ENCODE assay signal across 8 mouse cellular contexts in genomic region chr4:32800577-32801170, GRCm38 (mm10). TPM values are rescaled to one million over a fixed set of nuclear protein-coding genes. Genes with fewer than 3 reads are reported as not detected.
DNase-seq lines count a peak whose midpoint lies in the region; ATAC-seq and TF ChIP-seq lines count a peak whose summit lies in the region.

No protein-coding gene starts in this region.

- peak overlapping the region; percentile 77 for H3K4me2 ChIP-seq in heart, postnatal 0 days (ENCODE audit: low read depth, low read length)
- peak overlapping the region; percentile 77 for H3K4me2 ChIP-seq in midbrain, embryonic 12.5 days (replicated peaks)

- no peaks in the 10 kb centered on the region for H3K9me3 ChIP-seq in heart, postnatal 0 days (replicated peaks; ENCODE audit: control insufficient read depth, low read length)
- H3K9me3 ChIP-seq in midbrain, embryonic 12.5 days, result 0 out of 2 replicates have a peak, but pooled peaks cover 2% of the 10 kb centered on the region

- peaks cover 7% of the 10 kb centered on the region; the same call in 1 of the 2 replicates for H3K4me1 ChIP-seq in kidney, adult 2 months (ENCODE audit: control insufficient read depth, insufficient read depth, low read length)
- H3K4me1 ChIP-seq in heart, postnatal 0 days (ENCODE audit: control insufficient read depth, insufficient read depth), result 0 out of 2 replicates have a peak, but pooled peaks cover 4% of the 10 kb centered on the region
- H3K4me1 ChIP-seq in midbrain, embryonic 12.5 days, result peaks cover 10% of the 10 kb centered on the region

- H3K36me3 ChIP-seq in kidney, adult 2 months (ENCODE audit: control insufficient read depth, insufficient read depth, low read length), result no peaks in the 10 kb centered on the region
- 0 out of 2 replicates have a peak, but pooled peaks cover 7% of the 10 kb centered on the region for H3K36me3 ChIP-seq in heart, postnatal 0 days (replicated peaks; ENCODE audit: control insufficient read depth, insufficient read depth, low read length)
- H3K36me3 ChIP-seq in midbrain, embryonic 12.5 days, result peaks cover 6% of the 10 kb centered on the region

- no peaks in the 10 kb centered on the region for H3K27me3 ChIP-seq in kidney, adult 2 months (replicated peaks; ENCODE audit: control insufficient read depth, insufficient read depth, low read length)
- H3K27me3 ChIP-seq in heart, postnatal 0 days (ENCODE audit: control insufficient read depth, insufficient read depth, low read length), result no peaks in the 10 kb centered on the region
- no peaks in the 10 kb centered on the region for H3K27me3 ChIP-seq in midbrain, embryonic 12.5 days

- DNase-seq in kidney, adult 2 months, result peak; percentile 12
- DNase-seq in kidney, adult 18-20 months, result no peak
- peak; percentile 22 for DNase-seq in NIH3T3 (ENCODE audit: low read depth)
- DNase-seq in heart, postnatal 0 days (ENCODE audit: low spot score), result peak; percentile 7
- no peak for DNase-seq in left cerebral cortex, adult 9 months (ENCODE audit: low spot score in 2 of 2)
- no peak for DNase-seq in spleen, adult 12 weeks (ENCODE audit: low spot score)
- DNase-seq in thymus, postnatal 14 days, result no peak

- TF ChIP-seq CTCF in kidney, adult 2 months (conservative IDR thresholded peaks at IDR 0.05; ENCODE audit: insufficient read depth, insufficient read length, low read depth, low read length), result no peak
- TF ChIP-seq CTCF in heart, postnatal 0 days (IDR thresholded peaks at IDR 0.05; ENCODE audit: low read depth), result no peak

- peak overlapping the region; percentile 98 for H3K27ac ChIP-seq in kidney, adult 2 months (ENCODE audit: insufficient read depth, low read depth, low read length)
- peak overlapping the region; percentile 92 for H3K27ac ChIP-seq in heart, postnatal 0 days (ENCODE audit: low read depth)
- H3K27ac ChIP-seq in midbrain, embryonic 12.5 days (replicated peaks), result peak overlapping the region; percentile 100

- H3K4me3 ChIP-seq in kidney, adult 2 months (ENCODE audit: insufficient read depth, low read depth, low read length), result peak overlapping the region; percentile 92
- H3K4me3 ChIP-seq in heart, postnatal 0 days (ENCODE audit: low read depth, low read length), result peak overlapping the region; percentile 77
- peak overlapping the region; percentile 86 for H3K4me3 ChIP-seq in midbrain, embryonic 12.5 days

- 2% methylated on average over 9 of the region's 9 CpGs for WGBS in kidney, adult 2 months
- WGBS in heart, postnatal 0 days, result 8% methylated on average over 9 of the region's 9 CpGs
- 10% methylated on average over 9 of the region's 9 CpGs for WGBS in midbrain, embryonic 12.5 days

- ATAC-seq in heart, postnatal 0 days (ENCODE audit: insufficient read depth, low read depth), result peak; percentile 25; the same call in 1 of the 2 replicates
- peak; percentile 57 for ATAC-seq in midbrain, embryonic 12.5 days (ENCODE audit: low FRiP score, low read depth)

- TF ChIP-seq POLR2A in kidney, adult 2 months (IDR thresholded peaks at IDR 0.05; ENCODE audit: low read depth, low read length), result no peak

- H3K9ac ChIP-seq in heart, postnatal 0 days (replicated peaks; ENCODE audit: low read depth, low read length), result peak overlapping the region; percentile 75
- peak overlapping the region; percentile 88 for H3K9ac ChIP-seq in midbrain, embryonic 12.5 days (replicated peaks)

- TF ChIP-seq EP300 in heart, postnatal 0 days (IDR thresholded peaks at IDR 0.05; ENCODE audit: low read depth), result no peak

RNA-seq across cellular contexts. Expression of gene Lyrm2, which starts 0.6 kb away (rescaled TPM):
- polyA plus RNA-seq in kidney, adult 2 months (2012; rRNA removed), result 15.7 and 25.9 TPM in 2 replicates
- total RNA-seq in heart, postnatal 0 days (2014; rRNA removed; ENCODE audit: low replicate concordance), result 8.7 and 70.8 TPM in 2 replicates
- 146 and 154 TPM in 2 replicates for polyA plus RNA-seq in heart, postnatal 0 days (2015; fragmentation: Nextera tagmentation; extraction: Ambion mirVana)
- polyA plus RNA-seq in midbrain, embryonic 12.5 days (2016; fragmentation: Nextera tagmentation; extraction: Ambion mirVana), result 175 and 192 TPM in 2 replicates

Comparison
In these comparisons a context has a peak if more than half of its experiments do, and no peak if none do; other contexts are left out.
1. DNase-seq: peak in kidney, adult 2 months (single experiment), NIH3T3 (single experiment) and heart, postnatal 0 days (single experiment); none in kidney, adult 18-20 months (single experiment), left cerebral cortex, adult 9 months (0 of 2), spleen, adult 12 weeks (single experiment) and thymus, postnatal 14 days (single experiment).
2. Peak in every context shown above with its lines, with median percentiles within 50 percentile points of each other: H3K27ac ChIP-seq and H3K4me3 ChIP-seq.